Mouse (Mus musculus) brain, embryonic 14.5 days (tissue): ENCODE results near the gene Prim2. TPM values are rescaled to one million over a fixed set of nuclear protein-coding genes. Genes with fewer than 3 reads are reported as not detected.
A peak's percentile ranks its signal among the peaks of the same experiment; 100 is the strongest.

ENCODE experiments used
- DNase-seq: peaks from one replicate; pipeline ENCODE4 v3.0.0-alpha.2; 2011; ENCODE audit warnings: low read depth
- CTCF ChIP-seq: fragments of 200-500 bp; IDR thresholded peaks from 2 replicates; pipeline ENCODE4 v1.5.1; 2012; ENCODE audit warnings: inconsistent platforms, mild to moderate bottlenecking, moderate library complexity, borderline replicate concordance; ENCODE audit not compliant: insufficient read depth, insufficient read length; ENCODE audit errors: extremely low read depth
- POLR2A ChIP-seq: fragments of 200-500 bp; IDR thresholded peaks from 2 replicates; pipeline ENCODE4 v1.6.1; 2012; ENCODE audit warnings: mild to moderate bottlenecking, inconsistent platforms, borderline replicate concordance; ENCODE audit not compliant: poor library complexity, insufficient read depth, insufficient read length, severe bottlenecking; ENCODE audit errors: extremely low read depth
- polyA plus RNA-seq: library from polyadenylated mRNA; depleted of rRNA; stranded (reverse); fragments of >200 nt; gene quantifications from 2 replicates; pipeline ENCODE4 v1.2.3, GENCODE M21; 2012

Gene Prim2
- polyA plus RNA-seq, 1 experiment, result 22.4 TPM

- DNase-seq, result peak; percentile 90
- TF ChIP-seq CTCF, result no peak
- no peak for TF ChIP-seq POLR2A
These were observed 70.5 kb downstream of the Prim2 start for GRCm38 (mm10) chr1:33599019-33599667.

GRCm38 (mm10) chr1:33597043-33597442 lies 72.6 kb downstream of the Prim2 start:
- TF ChIP-seq POLR2A, result no peak
- no peak for TF ChIP-seq CTCF
- no peak for DNase-seq

- TF ChIP-seq POLR2A, result no peak
- TF ChIP-seq CTCF, result no peak
- no peak for DNase-seq
These were observed 73.7 kb downstream of the Prim2 start for GRCm38 (mm10) chr1:33595936-33596335.

GRCm38 (mm10) chr1:33594966-33595365 lies 74.6 kb downstream of the Prim2 start:
- TF ChIP-seq POLR2A (no peak), CTCF (no peak)
- no peak for DNase-seq

- no peak for TF ChIP-seq POLR2A
- no peak for TF ChIP-seq CTCF
- no peak for DNase-seq
These were observed 75.7 kb downstream of the Prim2 start for GRCm38 (mm10) chr1:33593718-33594388.

- TF ChIP-seq POLR2A (no peak), CTCF (no peak)
These were observed 77.5 kb downstream of the Prim2 start for GRCm38 (mm10) chr1:33591997-33592608.

GRCm38 (mm10) chr1:33590556-33591411 lies 78.8 kb downstream of the Prim2 start:
- peak; percentile 56 for DNase-seq
- TF ChIP-seq CTCF (no peak), POLR2A (no peak)

More at GRCm38 (mm10) chr1:33591997-33592608, 77.5 kb downstream of the Prim2 start:
- no peak for DNase-seq

- DNase-seq, result no peak
- no peak for TF ChIP-seq POLR2A
- TF ChIP-seq CTCF, result no peak
These were observed 80.1 kb downstream of the Prim2 start for GRCm38 (mm10) chr1:33589531-33589930.

GRCm38 (mm10) chr1:33588557-33588956 lies 81.0 kb downstream of the Prim2 start:
- TF ChIP-seq CTCF (no peak), POLR2A (no peak)
- peak; percentile 35 for DNase-seq

- no peak for DNase-seq
- TF ChIP-seq POLR2A (no peak), CTCF (no peak)
These were observed 85.0 kb downstream of the Prim2 start for GRCm38 (mm10) chr1:33584590-33584978.

- TF ChIP-seq POLR2A (no peak), CTCF (no peak)
- no peak for DNase-seq
These were observed 85.6 kb downstream of the Prim2 start for GRCm38 (mm10) chr1:33583817-33584589.

- no peak for DNase-seq
- TF ChIP-seq POLR2A, result no peak
- no peak for TF ChIP-seq CTCF
These were observed 91.0 kb downstream of the Prim2 start for GRCm38 (mm10) chr1:33578593-33578992.
